Mouse (Mus musculus): ENCODE results near the gene Sfmbt2.

DNA sequence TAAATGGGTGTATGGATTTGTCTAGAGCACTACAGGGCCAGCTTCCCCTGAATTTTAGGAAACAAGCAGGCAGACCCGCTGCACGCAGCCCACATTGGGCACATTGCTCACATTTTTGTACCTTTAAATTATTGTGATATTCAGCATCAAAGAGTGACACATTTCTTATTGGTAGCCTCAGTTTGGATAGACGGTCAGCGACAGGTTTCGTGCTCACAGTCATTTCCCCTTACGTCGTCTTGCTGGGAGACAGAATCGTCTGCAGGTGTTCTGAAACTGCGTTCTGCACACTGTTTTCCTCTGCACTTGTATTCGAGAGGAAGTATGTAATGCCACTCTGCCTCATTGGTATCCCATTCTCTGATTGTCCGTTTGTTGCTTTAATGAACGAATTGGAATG is 88.0 kb downstream of the Sfmbt2 start:
- no peak for TF ChIP-seq POLR2A (IDR thresholded peaks at IDR 0.05; ENCODE audit: insufficient read depth, low read depth, low read length)
- TF ChIP-seq CTCF (IDR thresholded peaks at IDR 0.05) = no peak

Measured in heart, adult 2 months (tissue).